Mouse (Mus musculus) bone marrow, adult 2 months (tissue): ENCODE results near the gene App.

Experiments used
- CTCF ChIP-seq: fragments of 200-500 bp; IDR thresholded peaks from 2 replicates; pipeline ENCODE4 v1.5.1; 2011; ENCODE audit warnings: low read length, control low read depth; ENCODE audit not compliant: control insufficient read depth, insufficient read depth
- POLR2A ChIP-seq: fragments of 200-500 bp; IDR thresholded peaks from 2 replicates; pipeline ENCODE4 v1.6.1; 2011; ENCODE audit warnings: low read depth, mild to moderate bottlenecking, control low read depth, low read length, borderline replicate concordance; ENCODE audit not compliant: control insufficient read depth

- TF ChIP-seq CTCF (no peak), POLR2A (no peak)
Measured at GRCm38 (mm10) chr16:85106644-85107323, 66.8 kb downstream of the App start.
